Mouse (Mus musculus) olfactory bulb, adult 2 months (tissue): Measurements from ENCODE around the gene Il20rb. TPM values are rescaled to one million over a fixed set of nuclear protein-coding genes. Genes with fewer than 3 reads are reported as not detected.

Experiments used
- H3K27ac ChIP-seq: fragments of 200-500 bp; 2 replicates; pipeline ENCODE4 v1.5.1; 2012; ENCODE audit warnings: low read depth, low read length; ENCODE audit not compliant: insufficient read depth
- H3K4me1 ChIP-seq: fragments of 200-500 bp; 2 replicates; pipeline ENCODE4 v1.6.1; 2012; ENCODE audit warnings: low read length; ENCODE audit not compliant: control insufficient read depth, insufficient read depth
- H3K4me3 ChIP-seq: fragments of 200-500 bp; 2 replicates; pipeline ENCODE4 v1.5.1; 2012; ENCODE audit warnings: mild to moderate bottlenecking, low read depth, low read length, moderate library complexity; ENCODE audit not compliant: insufficient read depth
- CTCF ChIP-seq: fragments of 200-500 bp; IDR thresholded peaks from 2 replicates; pipeline ENCODE4 v1.5.1; 2012; ENCODE audit warnings: low read depth, mild to moderate bottlenecking, low read length, moderate library complexity; ENCODE audit not compliant: insufficient read depth
- POLR2A ChIP-seq: fragments of 200-500 bp; IDR thresholded peaks from 2 replicates; pipeline ENCODE4 v1.6.1; 2012; ENCODE audit warnings: mild to moderate bottlenecking, low read depth, low read length, moderate library complexity; ENCODE audit not compliant: insufficient read depth
- WGBS: fragments of 180-500 bp; shearing (Covaris S2); methylation state at CpG from one replicate; pipeline ENCODE4 v1.1.7; 2018; 5-methylcytosine and 5-hydroxymethylcytosine counted together
- polyA plus RNA-seq: library from polyadenylated mRNA; stranded (reverse); fragments of >200 nt; gene quantifications from 2 replicates; pipeline ENCODE4 v1.2.4, GENCODE M21; 2012; ENCODE audit warnings: low replicate concordance; ENCODE audit not compliant: missing spikeins, insufficient read depth, insufficient read length

The Il20rb gene
- polyA plus RNA-seq, 1 experiment, result not detected

DNA sequence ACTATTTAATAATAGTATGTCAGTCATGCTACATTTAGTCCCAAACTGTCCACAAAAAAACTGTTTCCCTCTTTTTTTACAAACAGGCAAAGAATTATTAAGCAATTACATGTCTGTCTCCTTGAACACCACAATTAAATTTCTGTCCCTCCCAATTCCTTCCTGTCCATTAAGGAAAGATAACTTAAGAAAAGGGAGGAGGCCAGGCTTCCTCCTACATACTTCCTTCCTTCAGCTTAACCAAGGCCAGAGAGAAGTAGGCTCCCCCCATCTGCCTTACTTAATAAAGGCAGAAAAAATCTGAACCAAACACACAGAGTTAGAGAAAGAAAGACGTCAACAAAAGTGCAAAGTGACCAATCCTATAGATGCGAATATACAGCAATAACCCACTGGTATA, 21.0 kb upstream of the Il20rb start:
- Histone ChIP-seq H3K4me1 (no peaks in the 10 kb centered on the region), H3K4me3 (no peak overlapping the region), H3K27ac (no peak overlapping the region)
- TF ChIP-seq CTCF (no peak), POLR2A (no peak)
- WGBS, result 83% methylated on average over 2 of the region's 2 CpGs

DNA sequence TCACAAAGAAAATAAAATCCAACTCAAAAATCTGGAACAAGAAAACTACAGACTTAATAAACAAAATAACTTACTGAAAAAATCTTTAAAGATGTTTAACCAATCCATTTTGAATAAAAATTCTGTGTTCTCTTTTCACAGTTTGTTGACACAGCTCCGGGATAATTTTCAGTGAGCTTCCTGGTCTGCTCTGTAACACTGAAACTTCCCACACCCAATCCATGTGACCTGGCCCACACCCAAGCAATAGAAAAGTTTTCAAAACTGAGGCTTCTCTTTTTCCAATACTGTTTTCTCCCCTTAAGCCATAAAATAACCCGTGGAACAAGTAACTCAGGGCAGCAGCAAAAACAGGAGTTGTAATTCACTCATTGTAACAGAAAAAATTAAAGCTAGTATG, 20.1 kb upstream of the Il20rb start:
- TF ChIP-seq CTCF (no peak), POLR2A (no peak)
- H3K27ac ChIP-seq, result no peak overlapping the region
- 35% methylated on average over 2 of the region's 2 CpGs for WGBS
- no peaks in the 10 kb centered on the region for H3K4me1 ChIP-seq
- H3K4me3 ChIP-seq, result no peak overlapping the region

DNA sequence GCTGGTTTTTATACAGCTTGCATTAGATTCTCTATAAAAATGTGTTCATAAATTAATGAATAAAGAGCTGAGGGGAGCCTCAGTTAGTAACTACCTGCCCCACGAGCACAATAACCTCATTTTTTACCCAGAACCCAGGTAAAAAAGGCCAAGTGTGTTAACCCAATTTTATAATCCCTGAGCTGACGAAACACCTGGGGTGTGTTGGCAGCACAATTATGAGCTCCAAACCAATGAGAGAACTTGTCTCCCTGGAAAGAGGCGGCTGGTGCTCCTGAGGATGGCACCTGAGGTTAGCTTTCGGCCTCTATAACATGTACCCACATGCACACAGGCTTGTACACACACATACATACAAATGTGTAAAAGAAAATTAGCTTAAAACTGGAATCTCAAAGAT, 18.9 kb upstream of the Il20rb start:
- WGBS, result 93% methylated on average over 4 of the region's 4 CpGs
- Histone ChIP-seq H3K4me3 (no peak overlapping the region), H3K4me1 (no peaks in the 10 kb centered on the region), H3K27ac (no peak overlapping the region)
- TF ChIP-seq CTCF (no peak), POLR2A (no peak)

DNA sequence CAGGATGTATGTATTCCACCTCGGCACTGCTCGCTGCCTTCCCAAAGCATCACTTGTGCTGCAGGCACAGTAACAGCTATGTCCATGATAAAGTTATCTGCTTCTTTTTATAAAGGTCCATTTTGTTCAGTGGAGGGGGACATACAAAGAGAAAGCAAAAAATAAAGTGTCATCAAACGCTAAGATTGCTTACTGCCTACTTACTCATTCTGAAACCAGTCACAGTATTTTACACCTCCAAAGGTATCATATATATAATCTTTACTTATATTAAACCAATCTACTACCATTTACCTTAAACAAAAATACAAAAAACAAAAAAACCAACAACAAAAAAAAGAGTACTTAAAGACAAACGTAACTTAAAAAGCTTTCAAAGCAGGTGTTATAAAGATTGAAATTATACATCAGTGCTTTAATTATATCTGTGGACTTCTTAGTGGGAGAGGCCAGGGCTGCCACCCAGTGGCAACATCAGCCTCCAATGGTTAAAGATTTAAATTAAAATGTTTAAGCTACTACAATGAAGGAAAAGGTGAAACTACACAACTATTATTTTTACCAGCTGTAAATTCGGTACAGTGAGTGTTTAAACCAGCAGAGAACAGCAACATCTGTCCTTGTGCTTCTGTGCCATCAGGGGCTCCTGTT, 7.1 kb upstream of the Il20rb start:
- H3K4me1 ChIP-seq, result no peaks in the 10 kb centered on the region
- 66% methylated on average over 5 of the region's 5 CpGs for WGBS
- no peak overlapping the region for H3K4me3 ChIP-seq
- H3K27ac ChIP-seq, result no peak overlapping the region
- TF ChIP-seq CTCF (no peak), POLR2A (no peak)

DNA sequence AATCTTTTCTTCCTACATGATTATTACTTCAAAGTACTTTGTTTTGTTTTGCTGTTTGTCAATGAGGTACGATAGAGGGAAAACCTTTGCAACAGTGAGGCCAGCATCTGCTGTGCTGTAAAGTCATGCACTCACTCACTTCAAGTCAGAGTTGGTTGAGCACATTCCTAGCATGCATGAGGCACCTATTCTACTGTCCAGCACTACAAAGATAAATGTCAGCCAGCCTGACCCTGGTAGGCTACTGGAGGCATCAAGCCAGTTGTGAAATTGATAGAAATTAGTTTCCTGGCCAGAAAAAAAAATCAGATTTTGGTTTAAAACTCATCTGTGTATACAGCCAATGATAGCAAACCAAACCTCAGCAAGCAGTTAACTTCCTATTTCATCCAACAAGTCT, 4.8 kb upstream of the Il20rb start:
- TF ChIP-seq CTCF (no peak), POLR2A (no peak)
- Histone ChIP-seq H3K4me1 (0 out of 2 replicates have a peak, but pooled peaks cover under 1% of the 10 kb centered on the region), H3K27ac (no peak overlapping the region), H3K4me3 (no peak overlapping the region)
- WGBS, result 53% methylated on average over 1 of the region's 1 CpGs

DNA sequence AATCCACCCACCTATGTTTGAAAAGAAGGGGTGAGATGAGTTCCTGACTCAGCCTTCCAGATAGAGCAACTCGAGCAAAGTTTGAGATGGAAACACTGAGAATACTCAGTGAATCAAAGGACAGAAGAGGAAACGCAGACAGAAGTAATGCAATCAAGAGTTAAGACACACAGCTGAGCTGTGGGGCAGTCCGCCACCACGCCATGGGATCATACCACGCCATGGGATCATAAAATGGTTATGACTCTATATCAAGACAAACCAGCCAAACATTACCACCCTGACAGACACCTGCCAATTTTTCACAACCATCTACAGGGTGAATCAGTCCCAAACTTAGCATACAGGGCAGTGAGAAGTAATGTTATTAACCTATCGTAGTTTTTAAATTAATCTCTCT, 2.4 kb upstream of the Il20rb start:
- 87% methylated on average over 6 of the region's 6 CpGs for WGBS
- Histone ChIP-seq H3K27ac (no peak overlapping the region), H3K4me3 (no peak overlapping the region), H3K4me1 (peaks cover 3% of the 10 kb centered on the region; the same call in 1 of the 2 replicates)
- TF ChIP-seq POLR2A (no peak), CTCF (no peak)

DNA sequence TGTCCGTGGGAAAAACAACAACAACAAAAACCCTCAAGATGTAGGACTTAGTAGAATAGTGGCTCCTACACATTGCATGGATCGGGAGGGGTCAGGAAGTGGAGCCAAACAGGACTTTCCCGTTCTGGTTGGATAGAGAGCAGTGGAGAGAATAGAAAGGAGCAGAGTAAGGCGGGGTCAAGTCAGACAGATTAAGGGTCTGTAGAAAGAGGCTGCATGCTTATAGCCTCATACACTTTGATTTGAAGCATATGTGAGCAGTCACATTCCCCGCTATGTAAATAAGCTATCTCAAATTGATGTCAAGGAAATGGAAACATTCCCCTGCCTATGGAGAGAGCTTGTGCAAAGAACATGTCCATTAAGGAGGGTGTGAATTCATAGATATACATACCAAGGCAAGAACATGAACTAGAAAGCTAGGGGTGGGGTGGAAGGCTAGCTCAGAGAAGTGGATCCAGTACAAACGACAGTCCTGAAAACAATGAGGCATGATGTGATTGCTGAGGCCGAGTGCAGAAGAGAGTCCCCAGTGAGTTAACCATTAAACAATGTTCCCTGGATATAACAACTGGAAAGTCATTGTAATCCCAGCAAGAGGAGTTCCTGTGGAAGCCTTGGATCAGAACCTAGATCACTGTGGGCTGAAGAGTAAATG, 1.6 kb upstream of the Il20rb start:
- 78% methylated on average over 7 of the region's 7 CpGs for WGBS
- Histone ChIP-seq H3K27ac (no peak overlapping the region), H3K4me3 (no peak overlapping the region), H3K4me1 (peaks cover 3% of the 10 kb centered on the region; the same call in 1 of the 2 replicates)
- no peak for TF ChIP-seq CTCF
- no peak for TF ChIP-seq POLR2A

DNA sequence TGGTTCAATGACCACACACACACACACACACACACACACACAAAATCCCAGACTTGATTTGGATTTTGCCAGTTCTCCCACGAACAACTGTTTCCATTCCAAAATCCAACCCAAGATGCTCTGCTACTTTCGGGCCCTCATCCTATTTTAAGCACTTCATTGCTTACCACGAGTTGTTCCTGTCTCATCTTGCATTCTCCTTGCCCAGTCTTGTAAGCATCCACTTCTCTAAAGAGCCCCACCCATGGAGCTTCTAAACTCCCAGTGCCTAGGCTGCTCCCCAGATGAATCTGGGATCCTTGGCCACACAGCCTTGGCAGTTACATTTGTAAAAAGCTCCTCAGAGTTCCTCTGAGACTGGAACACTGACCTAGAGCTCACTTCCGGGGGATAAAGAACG, 3.3 kb downstream of the Il20rb start:
- Histone ChIP-seq H3K27ac (no peak overlapping the region), H3K4me1 (peaks cover 3% of the 10 kb centered on the region; the same call in 1 of the 2 replicates), H3K4me3 (no peak overlapping the region)
- WGBS, result 77% methylated on average over 5 of the region's 5 CpGs
- no peak for TF ChIP-seq POLR2A
- no peak for TF ChIP-seq CTCF

DNA sequence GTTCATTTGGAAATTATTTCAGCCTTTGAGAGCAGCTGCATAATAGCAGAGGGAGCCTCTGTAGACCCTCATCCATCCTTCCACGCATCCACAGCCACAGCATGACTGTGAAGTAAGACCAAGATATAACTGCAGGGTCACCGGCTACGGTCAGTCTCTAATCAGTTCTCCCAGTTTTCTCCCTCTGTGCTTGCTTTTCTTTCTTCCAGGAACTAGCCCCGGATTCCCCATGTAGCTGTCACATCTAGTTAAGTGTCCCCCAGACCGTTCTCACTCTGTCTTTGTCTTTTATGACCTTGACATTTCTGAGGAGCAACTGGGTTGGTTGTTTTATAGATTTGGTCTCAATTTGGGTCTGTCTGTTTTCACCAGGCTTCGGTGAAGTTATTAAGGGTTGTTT, 5.0 kb downstream of the Il20rb start:
- H3K4me3 ChIP-seq, result no peak overlapping the region
- WGBS, result 81% methylated on average over 6 of the region's 6 CpGs
- no peak overlapping the region for H3K27ac ChIP-seq
- H3K4me1 ChIP-seq, result peaks cover 3% of the 10 kb centered on the region; the same call in 1 of the 2 replicates
- TF ChIP-seq POLR2A (no peak), CTCF (no peak)
